Mouse (Mus musculus) E14TG2a.4 (cell line): ENCODE measurements around the gene Tgfbr1.

Experiments
- H3K27me3 ChIP-seq: 2 replicates; pipeline ENCODE4 v1.6.1; 2014; ENCODE audit warnings: low read length, control low read depth; ENCODE audit not compliant: insufficient read depth
- H3K36me3 ChIP-seq: 2 replicates; pipeline ENCODE4 v1.6.1; 2014; ENCODE audit warnings: low read length, control low read depth; ENCODE audit not compliant: insufficient read depth
- H3K4me1 ChIP-seq: replicated peaks from 2 replicates; pipeline ENCODE4 v1.6.1; 2014; ENCODE audit warnings: low read depth, low read length, control low read depth
- H3K4me3 ChIP-seq: replicated peaks from 2 replicates; pipeline ENCODE4 v1.5.1; 2014; ENCODE audit warnings: mild to moderate bottlenecking, low read length
- H3K9me3 ChIP-seq: 2 replicates; pipeline ENCODE4 v1.6.1; 2014; ENCODE audit warnings: low read length, control low read depth
- CTCF ChIP-seq: conservative IDR thresholded peaks from 2 replicates; pipeline ENCODE4 v1.5.1; 2014; ENCODE audit warnings: low read length
- NANOG ChIP-seq: IDR thresholded peaks from 2 replicates; pipeline ENCODE4 v1.6.1; 2014; ENCODE audit warnings: borderline replicate concordance, low read length, mixed read lengths
- POU5F1 ChIP-seq: IDR thresholded peaks from 2 replicates; pipeline ENCODE4 v1.6.1; 2014; ENCODE audit warnings: low read length, borderline replicate concordance

Gene Tgfbr1

DNA sequence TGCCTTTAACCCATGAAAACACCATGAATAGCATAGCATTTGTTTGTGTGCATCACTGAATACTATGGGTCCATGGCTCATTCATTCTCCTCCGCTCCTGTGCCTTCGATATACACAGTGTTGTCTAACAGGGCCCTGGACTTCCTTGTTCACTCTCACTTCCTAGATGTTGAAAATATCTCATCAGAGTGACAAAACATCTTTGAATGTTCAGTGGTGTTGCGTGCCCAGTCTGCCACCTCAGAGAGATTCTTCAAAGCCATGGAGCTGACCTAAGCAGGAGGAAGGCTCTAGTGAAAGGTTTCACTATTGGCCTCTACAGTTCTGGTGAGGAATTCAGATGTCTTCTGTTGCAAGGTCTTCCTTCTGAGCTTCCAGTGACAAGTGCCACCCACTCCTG is 19.5 kb upstream of the Tgfbr1 start:
- no peaks in the 10 kb centered on the region for H3K4me1 ChIP-seq
- H3K27me3 ChIP-seq: no peaks in the 10 kb centered on the region
- no peaks in the 10 kb centered on the region for H3K9me3 ChIP-seq
- TF ChIP-seq POU5F1 (no peak), CTCF (no peak), NANOG (no peak)
- H3K4me3 ChIP-seq: no peak overlapping the region
- no peaks in the 10 kb centered on the region for H3K36me3 ChIP-seq

DNA sequence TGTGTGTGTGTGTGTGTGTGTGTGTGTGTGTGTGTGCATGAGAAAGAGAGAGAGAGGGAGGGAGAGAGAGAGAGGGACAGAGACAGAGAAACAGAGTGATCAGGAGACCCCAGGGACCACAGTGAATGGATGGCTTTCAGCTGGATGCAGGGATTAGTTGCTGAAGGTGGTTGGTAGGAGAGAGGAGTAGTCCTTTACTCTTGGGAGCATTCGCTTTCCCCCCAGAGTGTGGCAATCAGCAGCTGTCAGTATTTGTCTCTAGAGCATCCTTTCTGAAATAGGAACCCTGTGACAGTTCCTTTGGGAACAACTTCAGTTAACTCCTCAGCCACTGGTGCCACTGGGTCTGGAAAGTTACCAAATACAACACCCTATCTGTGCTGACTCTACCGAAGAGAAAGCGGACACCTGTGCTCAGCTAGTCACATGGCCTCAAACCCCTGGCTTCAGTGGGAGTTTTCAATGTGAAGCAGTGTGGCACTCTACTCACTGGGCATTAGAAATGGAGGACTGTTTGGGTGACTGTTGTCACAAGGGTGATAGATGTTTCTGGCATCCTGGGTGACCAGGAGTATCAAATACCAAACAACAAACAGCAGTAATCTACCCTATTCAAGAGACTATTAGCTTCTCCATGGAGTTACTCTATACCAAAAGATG is 16.0 kb upstream of the Tgfbr1 start:
- no peaks in the 10 kb centered on the region for H3K27me3 ChIP-seq
- no peaks in the 10 kb centered on the region for H3K36me3 ChIP-seq
- H3K9me3 ChIP-seq: no peaks in the 10 kb centered on the region
- TF ChIP-seq CTCF (no peak), NANOG (no peak), POU5F1 (no peak)
- no peak overlapping the region for H3K4me3 ChIP-seq
- H3K4me1 ChIP-seq: no peaks in the 10 kb centered on the region

DNA sequence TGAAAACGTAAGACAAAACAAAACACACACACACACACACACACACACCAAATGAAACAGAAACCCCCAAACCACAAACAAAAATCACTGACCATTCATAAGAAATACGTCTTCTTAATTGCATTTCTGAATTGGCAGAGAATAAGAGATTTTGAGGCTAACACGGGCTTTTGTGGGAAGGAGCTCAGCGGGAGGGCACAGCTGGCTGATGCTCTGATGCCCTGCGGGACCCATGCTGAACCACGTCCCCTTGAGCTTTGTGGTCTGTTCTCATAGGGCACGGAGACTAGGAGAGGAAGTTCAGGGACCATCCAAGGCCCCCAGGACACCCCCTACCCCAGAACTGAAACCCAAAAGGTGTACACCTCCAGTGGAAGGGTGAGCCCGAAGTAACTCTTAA is 10.4 kb upstream of the Tgfbr1 start:
- TF ChIP-seq POU5F1 (no peak), NANOG (no peak), CTCF (no peak)
- Histone ChIP-seq H3K9me3 (no peaks in the 10 kb centered on the region), H3K27me3 (no peaks in the 10 kb centered on the region), H3K4me1 (no peaks in the 10 kb centered on the region), H3K36me3 (no peaks in the 10 kb centered on the region), H3K4me3 (no peak overlapping the region)

GRCm38 (mm10) chr4:47347022-47347421 is 6.0 kb upstream of the Tgfbr1 start:
- TF ChIP-seq POU5F1 (no peak), NANOG (no peak), CTCF (no peak)
- Histone ChIP-seq H3K4me1 (peaks cover 12% of the 10 kb centered on the region), H3K27me3 (peaks cover 18% of the 10 kb centered on the region), H3K4me3 (no peak overlapping the region), H3K9me3 (no peaks in the 10 kb centered on the region), H3K36me3 (no peaks in the 10 kb centered on the region)

DNA sequence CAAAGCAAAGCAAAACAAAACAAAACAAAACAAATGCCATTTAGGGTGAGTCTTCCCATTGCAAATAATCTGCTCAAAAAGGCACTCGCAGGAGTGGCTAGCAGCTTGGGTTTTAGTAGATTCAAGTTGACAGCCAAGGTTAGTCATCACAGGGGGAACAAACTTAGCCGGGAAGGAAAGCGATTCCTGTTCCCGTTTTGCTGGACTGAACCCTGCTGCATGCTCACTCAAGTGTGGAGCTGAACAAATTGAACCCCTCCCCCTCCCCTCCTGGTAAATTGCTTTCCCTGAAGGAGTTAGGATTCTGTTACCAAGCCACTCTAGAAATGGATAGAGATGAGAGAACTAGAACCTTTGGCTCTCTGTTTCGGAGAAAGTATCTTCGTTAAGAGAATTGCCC is 3.3 kb upstream of the Tgfbr1 start:
- H3K27me3 ChIP-seq: peaks cover 30% of the 10 kb centered on the region
- H3K4me1 ChIP-seq: peaks cover 26% of the 10 kb centered on the region
- no peaks in the 10 kb centered on the region for H3K9me3 ChIP-seq
- H3K4me3 ChIP-seq: no peak overlapping the region
- H3K36me3 ChIP-seq: no peaks in the 10 kb centered on the region
- TF ChIP-seq CTCF (no peak), POU5F1 (no peak), NANOG (no peak)

DNA sequence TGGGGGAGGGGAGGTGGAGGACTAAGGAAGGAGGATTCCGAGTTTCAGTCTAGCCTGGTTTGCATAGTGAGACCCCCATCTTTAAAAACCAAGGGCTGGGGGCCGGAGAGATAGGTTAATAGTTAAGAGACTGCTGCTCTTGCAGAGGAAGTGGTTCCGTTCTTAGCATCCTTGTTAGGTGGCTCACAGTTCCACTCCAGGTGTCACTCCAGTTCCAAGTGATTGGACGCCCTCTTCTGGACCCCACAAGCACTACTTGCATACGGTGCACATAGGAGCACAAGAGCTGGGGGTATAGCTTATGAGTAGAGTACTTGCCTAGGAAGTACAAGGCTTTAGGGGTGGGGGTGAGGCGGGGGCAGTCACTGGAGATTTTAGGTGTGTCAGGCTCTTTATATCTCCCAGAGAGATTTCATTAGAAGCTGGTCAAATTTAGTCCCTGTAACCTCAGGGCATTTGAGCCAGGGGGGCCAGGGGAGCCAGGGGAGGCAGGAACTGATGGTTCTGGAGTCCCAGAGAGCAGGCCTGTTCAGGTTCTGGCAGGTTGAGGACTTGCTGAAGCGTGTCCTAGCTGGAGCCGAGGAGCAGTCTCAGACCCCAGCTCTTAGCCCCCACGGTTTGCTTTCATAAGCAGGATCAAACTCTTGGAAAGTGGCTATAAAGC is 1.5 kb upstream of the Tgfbr1 start:
- H3K9me3 ChIP-seq: no peaks in the 10 kb centered on the region
- peak overlapping the region; percentile 88 for H3K4me3 ChIP-seq
- peaks cover 26% of the 10 kb centered on the region for H3K4me1 ChIP-seq
- H3K36me3 ChIP-seq: no peaks in the 10 kb centered on the region
- peaks cover 31% of the 10 kb centered on the region for H3K27me3 ChIP-seq
- no peak for TF ChIP-seq POU5F1
- TF ChIP-seq CTCF: peak; percentile 19
- no peak for TF ChIP-seq NANOG

DNA sequence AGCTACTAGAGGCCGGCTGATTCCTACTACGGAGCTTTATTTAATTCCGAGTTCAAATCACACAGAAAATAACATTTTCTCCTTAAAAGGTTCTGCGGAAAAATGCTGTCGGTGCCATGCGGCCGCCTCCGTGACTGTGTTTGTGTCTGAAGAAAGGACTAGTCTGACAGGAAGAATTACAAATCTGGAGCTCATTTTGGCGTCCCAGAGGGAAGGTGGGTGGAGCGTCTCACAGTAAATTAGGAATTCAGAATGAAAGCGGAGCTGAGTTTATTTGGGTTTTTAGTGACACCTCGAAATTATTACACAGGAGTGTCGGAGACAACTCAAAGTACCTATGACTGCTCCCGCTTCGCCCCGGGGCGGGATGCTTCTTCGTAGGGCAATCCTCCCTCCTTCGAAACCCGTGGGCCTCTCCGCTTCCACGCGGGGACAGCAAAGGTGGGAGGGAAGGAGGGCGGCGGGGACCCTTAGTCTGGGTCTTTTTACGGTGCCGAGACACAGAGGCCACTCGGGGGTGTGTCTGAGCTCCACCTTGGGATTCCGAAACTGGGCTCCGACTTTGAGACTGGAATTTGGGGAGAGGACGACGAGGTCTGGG is 861 bp upstream of the Tgfbr1 start:
- H3K9me3 ChIP-seq: no peaks in the 10 kb centered on the region
- peak overlapping the region; percentile 88 for H3K4me3 ChIP-seq
- H3K36me3 ChIP-seq: no peaks in the 10 kb centered on the region
- peaks cover 26% of the 10 kb centered on the region for H3K4me1 ChIP-seq
- peaks cover 31% of the 10 kb centered on the region for H3K27me3 ChIP-seq
- no peak for TF ChIP-seq POU5F1
- no peak for TF ChIP-seq NANOG
- no peak for TF ChIP-seq CTCF

GRCm38 (mm10) chr4:47353416-47354111 is 542 bp downstream of the Tgfbr1 start:
- no peaks in the 10 kb centered on the region for H3K9me3 ChIP-seq
- H3K4me1 ChIP-seq: peaks cover 26% of the 10 kb centered on the region
- H3K27me3 ChIP-seq: peaks cover 27% of the 10 kb centered on the region
- no peaks in the 10 kb centered on the region for H3K36me3 ChIP-seq
- TF ChIP-seq CTCF: no peak
- no peak for TF ChIP-seq NANOG
- no peak for TF ChIP-seq POU5F1
- peak overlapping the region; percentile 88 for H3K4me3 ChIP-seq
